Mouse (Mus musculus): ENCODE data around the gene Fgf2. TPM values are rescaled to one million over a fixed set of nuclear protein-coding genes. Genes with fewer than 3 reads are reported as not detected.

Gene Fgf2
- polyA plus RNA-seq (2012): not detected in 2 replicates

- no peak for TF ChIP-seq TAL1 (IDR thresholded peaks at IDR 0.05; ENCODE audit: low read length)
- TF ChIP-seq GATA1 (IDR thresholded peaks at IDR 0.05; ENCODE audit: low read length): no peak
- peaks cover 5% of the 10 kb centered on the region; the same call in 1 of the 2 replicates for H3K9me3 ChIP-seq (ENCODE audit: control insufficient read depth, low read length)
- H3K4me3 ChIP-seq (replicated peaks): no peak within 1 kb of the TSS
- peaks cover 70% of the 10 kb centered on the region for H3K27me3 ChIP-seq (ENCODE audit: control insufficient read depth)
- H3K4me1 ChIP-seq (ENCODE audit: control insufficient read depth): peaks cover 5% of the 10 kb centered on the region; the same call in 1 of the 2 replicates
- H3K36me3 ChIP-seq (ENCODE audit: control insufficient read depth): no peaks in the 10 kb centered on the region
Measured at GRCm38 (mm10) chr3:37348221-37349165, at the start of gene Fgf2. Gene Fgf2, plus strand, starts transcription at chr3:37348346.

DNA sequence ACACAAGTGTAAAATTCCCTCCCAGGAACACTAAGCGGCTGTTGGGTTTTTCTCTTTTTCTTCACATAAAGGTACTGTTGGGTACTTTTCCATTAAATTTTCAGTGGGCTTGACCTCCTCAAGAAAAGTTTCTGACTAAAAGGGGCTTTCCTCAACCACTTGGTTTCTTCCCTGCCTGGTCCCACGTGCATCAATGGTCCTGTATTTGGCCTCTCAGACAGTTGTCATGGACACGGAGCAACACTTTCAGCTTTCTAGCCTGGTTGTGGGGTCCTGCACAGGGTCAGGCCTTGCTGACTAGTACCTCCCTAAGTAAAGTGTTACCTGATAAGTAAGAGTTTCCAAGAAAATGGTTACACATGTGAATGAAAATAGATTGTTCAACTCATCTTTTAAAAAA lies 48.7 kb upstream of the Fgf2 start:
- no peak overlapping the region for H3K4me3 ChIP-seq (replicated peaks)
- TF ChIP-seq GATA1 (IDR thresholded peaks at IDR 0.05; ENCODE audit: low read length) (no peak), TAL1 (IDR thresholded peaks at IDR 0.05; ENCODE audit: low read length) (no peak)
- H3K9me3 ChIP-seq (ENCODE audit: control insufficient read depth, low read length): no peaks in the 10 kb centered on the region
- H3K36me3 ChIP-seq (ENCODE audit: control insufficient read depth): no peaks in the 10 kb centered on the region
- no peaks in the 10 kb centered on the region for H3K27me3 ChIP-seq (ENCODE audit: control insufficient read depth)
- H3K4me1 ChIP-seq (ENCODE audit: control insufficient read depth): peaks cover 13% of the 10 kb centered on the region

- Histone ChIP-seq H3K4me3 (replicated peaks) (no peak overlapping the region), H3K36me3 (ENCODE audit: control insufficient read depth) (no peaks in the 10 kb centered on the region), H3K9me3 (ENCODE audit: control insufficient read depth, low read length) (0 out of 2 replicates have a peak, but pooled peaks cover 2% of the 10 kb centered on the region), H3K4me1 (ENCODE audit: control insufficient read depth) (peaks cover 15% of the 10 kb centered on the region), H3K27me3 (ENCODE audit: control insufficient read depth) (no peaks in the 10 kb centered on the region)
- no peak for TF ChIP-seq TAL1 (IDR thresholded peaks at IDR 0.05; ENCODE audit: low read length)
- TF ChIP-seq GATA1 (IDR thresholded peaks at IDR 0.05; ENCODE audit: low read length): no peak
Measured at GRCm38 (mm10) chr3:37302685-37303084, 45.5 kb upstream of the Fgf2 start.

- Histone ChIP-seq H3K4me3 (replicated peaks) (no peak overlapping the region), H3K4me1 (ENCODE audit: control insufficient read depth) (peaks cover 13% of the 10 kb centered on the region), H3K27me3 (ENCODE audit: control insufficient read depth) (no peaks in the 10 kb centered on the region), H3K36me3 (ENCODE audit: control insufficient read depth) (no peaks in the 10 kb centered on the region), H3K9me3 (ENCODE audit: control insufficient read depth, low read length) (0 out of 2 replicates have a peak, but pooled peaks cover 2% of the 10 kb centered on the region)
- TF ChIP-seq TAL1 (IDR thresholded peaks at IDR 0.05; ENCODE audit: low read length) (no peak), GATA1 (IDR thresholded peaks at IDR 0.05; ENCODE audit: low read length) (no peak)
Measured at GRCm38 (mm10) chr3:37303392-37304139, 44.6 kb upstream of the Fgf2 start.

GRCm38 (mm10) chr3:37311897-37312369 lies 36.2 kb upstream of the Fgf2 start:
- Histone ChIP-seq H3K36me3 (ENCODE audit: control insufficient read depth) (no peaks in the 10 kb centered on the region), H3K4me1 (ENCODE audit: control insufficient read depth) (peaks cover 18% of the 10 kb centered on the region), H3K4me3 (replicated peaks) (peak overlapping the region; percentile 86), H3K9me3 (ENCODE audit: control insufficient read depth, low read length) (no peaks in the 10 kb centered on the region), H3K27me3 (ENCODE audit: control insufficient read depth) (no peaks in the 10 kb centered on the region)
- TF ChIP-seq TAL1 (IDR thresholded peaks at IDR 0.05; ENCODE audit: low read length) (no peak), GATA1 (IDR thresholded peaks at IDR 0.05; ENCODE audit: low read length) (no peak)

DNA sequence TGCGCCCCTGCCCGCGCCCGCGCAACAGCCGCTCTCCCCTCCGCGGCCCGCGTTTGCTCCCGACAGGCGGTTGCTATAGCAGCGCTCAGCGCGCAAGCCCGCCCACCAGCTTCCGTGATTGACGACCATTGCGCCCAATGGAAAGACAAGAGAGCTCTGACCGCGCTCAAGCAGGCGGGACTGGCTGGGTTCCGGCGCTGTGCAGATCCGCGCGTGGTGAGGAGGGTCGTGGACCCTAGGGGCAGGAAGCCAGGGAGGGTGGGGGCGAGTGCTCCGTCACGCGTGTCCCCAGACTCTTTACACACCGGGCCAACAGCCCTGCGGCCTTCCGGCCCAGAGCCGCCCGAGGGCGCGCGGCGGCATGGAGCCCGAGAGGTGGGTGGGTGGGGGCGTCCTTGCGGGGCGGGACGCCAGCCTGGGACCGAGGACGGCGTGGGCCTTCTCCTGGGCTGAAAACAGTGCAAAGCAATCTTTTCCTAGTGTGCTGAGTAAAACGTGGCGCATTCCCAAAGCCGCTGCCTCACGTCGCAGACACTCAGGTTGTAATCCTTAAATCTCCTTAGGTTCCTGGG lies 35.7 kb upstream of the Fgf2 start, which contains the start of the genes Bbs12 and Cetn4:
Gene Bbs12, plus strand, starts transcription at position 185 of the 572 bp plus-strand sequence.
Gene Cetn4, minus strand, starts transcription at position 339 of the 572 bp plus-strand sequence.
- Histone ChIP-seq H3K9me3 (ENCODE audit: control insufficient read depth, low read length) (no peaks in the 10 kb centered on the region), H3K36me3 (ENCODE audit: control insufficient read depth) (no peaks in the 10 kb centered on the region), H3K4me1 (ENCODE audit: control insufficient read depth) (peaks cover 18% of the 10 kb centered on the region), H3K27me3 (ENCODE audit: control insufficient read depth) (no peaks in the 10 kb centered on the region), H3K4me3 (replicated peaks) (peak within 1 kb of the TSS; percentile 86)
- no peak for TF ChIP-seq GATA1 (IDR thresholded peaks at IDR 0.05; ENCODE audit: low read length)
- no peak for TF ChIP-seq TAL1 (IDR thresholded peaks at IDR 0.05; ENCODE audit: low read length)

GRCm38 (mm10) chr3:37313371-37313770 lies 34.8 kb upstream of the Fgf2 start:
- Histone ChIP-seq H3K36me3 (ENCODE audit: control insufficient read depth) (no peaks in the 10 kb centered on the region), H3K4me3 (replicated peaks) (peak overlapping the region; percentile 86), H3K27me3 (ENCODE audit: control insufficient read depth) (no peaks in the 10 kb centered on the region), H3K9me3 (ENCODE audit: control insufficient read depth, low read length) (no peaks in the 10 kb centered on the region), H3K4me1 (ENCODE audit: control insufficient read depth) (peaks cover 18% of the 10 kb centered on the region)
- no peak for TF ChIP-seq GATA1 (IDR thresholded peaks at IDR 0.05; ENCODE audit: low read length)
- TF ChIP-seq TAL1 (IDR thresholded peaks at IDR 0.05; ENCODE audit: low read length): no peak

DNA sequence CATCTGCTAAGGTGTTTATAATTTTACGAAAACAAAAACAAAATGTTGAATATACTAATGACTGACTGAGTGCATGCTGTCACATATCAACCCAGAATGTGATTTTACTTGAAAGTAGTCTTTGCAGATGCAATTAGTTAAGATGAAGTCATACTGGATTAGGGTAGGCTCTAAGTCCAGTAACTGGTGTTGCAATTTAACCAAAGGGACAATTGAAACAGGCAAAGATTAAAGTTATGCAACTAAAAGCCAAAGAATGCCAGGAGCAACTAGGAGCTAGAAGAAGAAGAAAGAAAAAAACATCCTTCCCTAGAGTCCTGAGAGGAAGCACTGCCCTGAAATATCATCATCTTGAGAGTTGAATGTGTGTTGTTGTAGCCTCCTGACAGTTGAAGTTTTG lies 31.9 kb upstream of the Fgf2 start:
- Histone ChIP-seq H3K4me1 (ENCODE audit: control insufficient read depth) (peaks cover 18% of the 10 kb centered on the region), H3K36me3 (ENCODE audit: control insufficient read depth) (peaks cover 22% of the 10 kb centered on the region), H3K9me3 (ENCODE audit: control insufficient read depth, low read length) (no peaks in the 10 kb centered on the region), H3K27me3 (ENCODE audit: control insufficient read depth) (no peaks in the 10 kb centered on the region), H3K4me3 (replicated peaks) (no peak overlapping the region)
- TF ChIP-seq GATA1 (IDR thresholded peaks at IDR 0.05; ENCODE audit: low read length) (no peak), TAL1 (IDR thresholded peaks at IDR 0.05; ENCODE audit: low read length) (no peak)
